Mouse (Mus musculus): ENCODE data around the gene Prelp.

DNA sequence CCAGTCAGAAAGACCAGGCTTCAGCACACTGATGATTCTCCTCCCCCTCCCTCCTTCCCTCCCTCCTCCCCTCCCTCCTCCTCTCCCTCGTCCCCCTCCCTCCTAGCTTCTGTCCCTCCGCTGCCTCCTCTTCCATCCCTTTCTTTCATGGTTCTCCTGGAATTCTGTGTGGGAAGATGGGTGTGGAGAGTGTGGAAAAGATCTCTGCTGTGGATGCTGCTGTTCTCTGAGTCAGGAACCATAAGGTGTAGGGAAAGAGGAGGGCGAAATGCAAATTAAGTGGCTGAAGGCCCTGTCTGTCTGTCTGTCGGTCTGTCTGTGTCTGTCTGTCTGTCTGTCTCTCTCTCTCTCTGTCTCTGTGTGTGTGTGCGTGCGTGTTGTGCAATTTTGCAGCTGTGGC, 23.9 kb downstream of the Prelp start:
- no peak for TF ChIP-seq CTCF (IDR thresholded peaks at IDR 0.05)
- no peak for TF ChIP-seq POLR2A (IDR thresholded peaks at IDR 0.05; ENCODE audit: insufficient read depth, low read depth, low read length)
